Mouse (Mus musculus) frontal cortex, postnatal 25 days (tissue): Measurements from ENCODE around the gene Slc7a14.
A peak's percentile ranks its signal among the peaks of the same experiment; 100 is the strongest.

ENCODE experiments used
- DNase-seq, 2 experiments: peaks; one replicate each; pipeline ENCODE4 v3.0.0; 2022; ENCODE audit warnings: low spot score in 2 of 2

The Slc7a14 gene

GRCm38 (mm10) chr3:31261418-31262014 is 48.7 kb downstream of the Slc7a14 start:
- DNase-seq, result no peak

- DNase-seq, result no peak
These were observed 49.2 kb downstream of the Slc7a14 start for GRCm38 (mm10) chr3:31260964-31261346.

- no peak for DNase-seq
These were observed 49.7 kb downstream of the Slc7a14 start for GRCm38 (mm10) chr3:31260329-31260963.

- DNase-seq, result no peak
These were observed 50.5 kb downstream of the Slc7a14 start for GRCm38 (mm10) chr3:31259553-31260255.

- peak in 1 of 2 experiments; percentile 52 for DNase-seq
These were observed 55.8 kb downstream of the Slc7a14 start for GRCm38 (mm10) chr3:31254427-31254826.

GRCm38 (mm10) chr3:31253862-31254261 is 56.3 kb downstream of the Slc7a14 start:
- no peak for DNase-seq

GRCm38 (mm10) chr3:31252566-31252965 is 57.6 kb downstream of the Slc7a14 start:
- DNase-seq, result no peak

GRCm38 (mm10) chr3:31243478-31243877 is 66.7 kb downstream of the Slc7a14 start:
- no peak for DNase-seq

- DNase-seq, result no peak
These were observed 69.3 kb downstream of the Slc7a14 start for GRCm38 (mm10) chr3:31240840-31241239.

GRCm38 (mm10) chr3:31239645-31240044 is 70.5 kb downstream of the Slc7a14 start:
- DNase-seq, result no peak

GRCm38 (mm10) chr3:31237936-31238335 is 72.2 kb downstream of the Slc7a14 start:
- DNase-seq, result no peak

- no peak for DNase-seq
These were observed 74.0 kb downstream of the Slc7a14 start for GRCm38 (mm10) chr3:31236146-31236545.

- DNase-seq, result no peak
These were observed 75.8 kb downstream of the Slc7a14 start for GRCm38 (mm10) chr3:31234356-31234755.

GRCm38 (mm10) chr3:31233746-31234312 is 76.3 kb downstream of the Slc7a14 start:
- DNase-seq, result no peak

- no peak for DNase-seq
These were observed 80.9 kb downstream of the Slc7a14 start for GRCm38 (mm10) chr3:31229281-31229680.

GRCm38 (mm10) chr3:31228487-31228886 is 81.7 kb downstream of the Slc7a14 start:
- DNase-seq, result no peak

GRCm38 (mm10) chr3:31223551-31223950 is 86.6 kb downstream of the Slc7a14 start:
- DNase-seq, result no peak

- no peak for DNase-seq
These were observed 90.1 kb downstream of the Slc7a14 start for GRCm38 (mm10) chr3:31220040-31220439.

- DNase-seq, result no peak
These were observed 90.7 kb downstream of the Slc7a14 start for GRCm38 (mm10) chr3:31219483-31219882.

GRCm38 (mm10) chr3:31217523-31217922 is 92.7 kb downstream of the Slc7a14 start:
- DNase-seq, result no peak

- DNase-seq, result no peak
These were observed 96.4 kb downstream of the Slc7a14 start for GRCm38 (mm10) chr3:31213802-31214201.

GRCm38 (mm10) chr3:31212205-31213038 is 97.8 kb downstream of the Slc7a14 start:
- no peak for DNase-seq
